Mouse (Mus musculus): Measurements from ENCODE around the gene Unc119b.
"Not testable (repeated sequence)": the region's sequence is repeated elsewhere in the genome, so short reads cannot be mapped to it uniquely, and the experiment has no call there.

Unc119b gene

GRCm38 (mm10) chr5:115133358-115134066 lies 1.3 kb downstream of the Unc119b start:
- DNase-seq (ENCODE audit: low read depth) = no peak

- DNase-seq (ENCODE audit: low read depth) = peak; percentile 78
Observed at GRCm38 (mm10) chr5:115132465-115132864, 2.3 kb downstream of the Unc119b start.

- DNase-seq (ENCODE audit: low read depth) = no peak
Observed at GRCm38 (mm10) chr5:115129328-115129727, 5.4 kb downstream of the Unc119b start.

GRCm38 (mm10) chr5:115127421-115128179 lies 7.2 kb downstream of the Unc119b start:
- no peak for DNase-seq (ENCODE audit: low read depth)

- DNase-seq (ENCODE audit: low read depth) = peak; percentile 66
Observed at GRCm38 (mm10) chr5:115126578-115127312, 8.0 kb downstream of the Unc119b start.

- DNase-seq (ENCODE audit: low read depth) = peak; percentile 90
Observed at GRCm38 (mm10) chr5:115125211-115125871, 9.4 kb downstream of the Unc119b start.

- no peak for DNase-seq (ENCODE audit: low read depth)
Observed at GRCm38 (mm10) chr5:115124690-115125089, 10.1 kb downstream of the Unc119b start.

GRCm38 (mm10) chr5:115120978-115121377 lies 13.8 kb downstream of the Unc119b start:
- no peak for DNase-seq (ENCODE audit: low read depth)

- peak; percentile 89 for DNase-seq (ENCODE audit: low read depth)
Observed at GRCm38 (mm10) chr5:115118961-115119570, 15.7 kb downstream of the Unc119b start, which contains the start of gene Acads. Gene Acads, minus strand, starts transcription at chr5:115119346.

GRCm38 (mm10) chr5:115117467-115117866 lies 17.3 kb downstream of the Unc119b start:
- no peak for DNase-seq (ENCODE audit: low read depth)

- no peak for DNase-seq (ENCODE audit: low read depth)
Observed at GRCm38 (mm10) chr5:115116426-115116825, 18.3 kb downstream of the Unc119b start.

- no peak for DNase-seq (ENCODE audit: low read depth)
Observed at GRCm38 (mm10) chr5:115114501-115114900, 20.3 kb downstream of the Unc119b start.

GRCm38 (mm10) chr5:115113244-115113643 lies 21.5 kb downstream of the Unc119b start:
- no peak for DNase-seq (ENCODE audit: low read depth)

GRCm38 (mm10) chr5:115111156-115111555 lies 23.6 kb downstream of the Unc119b start:
- DNase-seq (ENCODE audit: low read depth) = no peak

GRCm38 (mm10) chr5:115103253-115103652 lies 31.5 kb downstream of the Unc119b start:
- not testable (repeated sequence) for DNase-seq (ENCODE audit: low read depth)

- DNase-seq (ENCODE audit: low read depth) = no peak
Observed at GRCm38 (mm10) chr5:115102231-115102630, 32.5 kb downstream of the Unc119b start.

GRCm38 (mm10) chr5:115100473-115100872 lies 34.3 kb downstream of the Unc119b start:
- no peak for DNase-seq (ENCODE audit: low read depth)

- DNase-seq (ENCODE audit: low read depth) = no peak
Observed at GRCm38 (mm10) chr5:115099991-115100390, 34.8 kb downstream of the Unc119b start.

GRCm38 (mm10) chr5:115099530-115099929 lies 35.2 kb downstream of the Unc119b start:
- DNase-seq (ENCODE audit: low read depth) = no peak

GRCm38 (mm10) chr5:115098195-115098594 lies 36.6 kb downstream of the Unc119b start, which contains the start of gene Gm10401:
Gene Gm10401, minus strand, starts transcription at chr5:115098295.
- no peak for DNase-seq (ENCODE audit: low read depth)

GRCm38 (mm10) chr5:115091776-115092175 lies 43.0 kb downstream of the Unc119b start:
- DNase-seq (ENCODE audit: low read depth) = peak; percentile 44
